Comparison of ENCODE assay signal across 24 mouse cellular contexts in genomic region chr1:39372220-39372843, GRCm38 (mm10). TPM values are rescaled to one million over a fixed set of nuclear protein-coding genes. Genes with fewer than 3 reads are reported as not detected.
A peak's percentile ranks its signal among the peaks of the same experiment; 100 is the strongest.
DNase-seq lines count a peak whose midpoint lies in the region; ATAC-seq and TF ChIP-seq lines count a peak whose summit lies in the region.
"Had no signal": no experiment of that assay in that cellular context is flagged by ENCODE, and none has a peak within 500 bp of the region (broad histone marks: within the 10 kb centered on the region; RNA-seq: fewer than 3 reads in every experiment).

No protein-coding gene starts in this region.

- H3K4me2 ChIP-seq in intestine, postnatal 0 days (replicated peaks; ENCODE audit: low read depth) = no peak overlapping the region
- H3K4me2 ChIP-seq in intestine, embryonic 16.5 days (ENCODE audit: low read depth, low read length) = no peak overlapping the region
- H3K4me2 ChIP-seq in midbrain, embryonic 11.5 days = no peak overlapping the region
- no peak overlapping the region for H3K4me2 ChIP-seq in midbrain, embryonic 16.5 days (ENCODE audit: low read length)
- H3K4me2 ChIP-seq: embryonic facial prominence, embryonic 15.5 days; heart, embryonic 15.5 days; hindbrain, embryonic 13.5 days had no signal

- 74% methylated on average over 8 of the region's 8 CpGs for WGBS in intestine, postnatal 0 days
- WGBS in intestine, embryonic 16.5 days = 81% methylated on average over 8 of the region's 8 CpGs
- 86% methylated on average over 8 of the region's 8 CpGs for WGBS in midbrain, embryonic 11.5 days
- 89% methylated on average over 8 of the region's 8 CpGs for WGBS in midbrain, embryonic 16.5 days
- WGBS in lung, adult 2 months = 69% methylated on average over 8 of the region's 8 CpGs

- H3K27ac ChIP-seq in intestine, postnatal 0 days (ENCODE audit: low read depth, low read length) = 0 out of 2 replicates have a peak overlapping the region, but pooled peaks have one; percentile 7
- no peak overlapping the region for H3K27ac ChIP-seq in intestine, embryonic 16.5 days (ENCODE audit: low read length)
- no peak overlapping the region for H3K27ac ChIP-seq in midbrain, embryonic 11.5 days (ENCODE audit: low read depth, low read length)
- no peak overlapping the region for H3K27ac ChIP-seq in midbrain, embryonic 16.5 days (ENCODE audit: low read length)
- H3K27ac ChIP-seq: embryonic facial prominence, embryonic 15.5 days; forebrain, embryonic 10.5 days; gastrocnemius, adult 2 months; heart, embryonic 10.5 days; heart, embryonic 15.5 days; hindbrain, embryonic 13.5 days had no signal

- no peak overlapping the region for H3K9ac ChIP-seq in intestine, postnatal 0 days (ENCODE audit: low read depth, low read length)
- no peak overlapping the region for H3K9ac ChIP-seq in intestine, embryonic 16.5 days (ENCODE audit: low read depth, low read length)
- H3K9ac ChIP-seq in midbrain, embryonic 11.5 days (ENCODE audit: low read length) = no peak overlapping the region
- H3K9ac ChIP-seq in midbrain, embryonic 16.5 days (ENCODE audit: low read depth, low read length) = no peak overlapping the region
- H3K9ac ChIP-seq: embryonic facial prominence, embryonic 15.5 days; heart, embryonic 15.5 days; hindbrain, embryonic 13.5 days had no signal

- H3K36me3 ChIP-seq in intestine, postnatal 0 days (ENCODE audit: control insufficient read depth, insufficient read depth) = peaks cover 54% of the 10 kb centered on the region
- peaks cover 22% of the 10 kb centered on the region for H3K36me3 ChIP-seq in intestine, embryonic 16.5 days (ENCODE audit: control insufficient read depth, insufficient read depth, low read length)
- H3K36me3 ChIP-seq in midbrain, embryonic 11.5 days (ENCODE audit: control insufficient read depth, insufficient read depth, low read length) = peaks cover 22% of the 10 kb centered on the region
- peaks cover 15% of the 10 kb centered on the region for H3K36me3 ChIP-seq in midbrain, embryonic 16.5 days (ENCODE audit: control insufficient read depth, insufficient read depth, low read length)

- H3K4me1 ChIP-seq in intestine, postnatal 0 days (replicated peaks; ENCODE audit: control insufficient read depth, insufficient read depth, low read length) = no peaks in the 10 kb centered on the region; the same call in 1 of the 2 replicates
- H3K4me1 ChIP-seq in intestine, embryonic 16.5 days (ENCODE audit: control insufficient read depth, insufficient read depth, low read length) = peaks cover 5% of the 10 kb centered on the region
- peaks cover 10% of the 10 kb centered on the region for H3K4me1 ChIP-seq in midbrain, embryonic 11.5 days (ENCODE audit: control insufficient read depth, insufficient read depth, low read length)
- H3K4me1 ChIP-seq in midbrain, embryonic 16.5 days (ENCODE audit: control insufficient read depth, insufficient read depth, low read length) = peaks cover 11% of the 10 kb centered on the region
- H3K4me1 ChIP-seq in lung, adult 2 months (ENCODE audit: control insufficient read depth, insufficient read depth, low read length) = peaks cover 7% of the 10 kb centered on the region; the same call in 1 of the 2 replicates

- peak; percentile 76 for DNase-seq in midbrain, embryonic 11.5 days (ENCODE audit: low spot score, missing footprints)
- DNase-seq in ZHBTc4 (ENCODE audit: low read depth, low spot score) = peak; percentile 55
- DNase-seq in lung, adult 2 months = no peak
- no peak for DNase-seq in thymus, postnatal 10 days (ENCODE audit: low spot score in 2 of 2)
- DNase-seq: adrenal gland, adult 2 months; adrenal gland, postnatal 25 days; cerebellum, postnatal 14 days; embryo, embryonic 11 days; gastrocnemius, adult 2 months; gastrocnemius, postnatal 36 days; heart, adult 11 months; heart, postnatal 14 days had no signal

- TF ChIP-seq POLR2A in lung, adult 2 months (IDR thresholded peaks at IDR 0.05; ENCODE audit: borderline replicate concordance, extremely low read depth, low read depth, low read length) = no peak

- no peak for ATAC-seq in intestine, postnatal 0 days
- ATAC-seq in intestine, embryonic 16.5 days = no peak
- ATAC-seq in midbrain, embryonic 11.5 days (ENCODE audit: low FRiP score) = no peak
- no peak for ATAC-seq in midbrain, embryonic 16.5 days
- ATAC-seq: forebrain, embryonic 14.5 days; Patski had no signal

- no peak for TF ChIP-seq CTCF in intestine, postnatal 0 days (IDR thresholded peaks at IDR 0.05; ENCODE audit: low read depth)
- TF ChIP-seq CTCF in lung, adult 2 months (IDR thresholded peaks at IDR 0.05; ENCODE audit: insufficient read depth, low read length) = no peak

- H3K27me3 ChIP-seq in intestine, postnatal 0 days (replicated peaks; ENCODE audit: control insufficient read depth, insufficient read depth, low read length) = no peaks in the 10 kb centered on the region
- no peaks in the 10 kb centered on the region for H3K27me3 ChIP-seq in intestine, embryonic 16.5 days (replicated peaks; ENCODE audit: control insufficient read depth, insufficient read depth, low read length)
- no peaks in the 10 kb centered on the region for H3K27me3 ChIP-seq in midbrain, embryonic 11.5 days (ENCODE audit: control insufficient read depth, insufficient read depth, low read length)
- H3K27me3 ChIP-seq in midbrain, embryonic 16.5 days (ENCODE audit: control insufficient read depth, insufficient read depth, low read depth, low read length) = no peaks in the 10 kb centered on the region
- H3K27me3 ChIP-seq: embryonic facial prominence, embryonic 15.5 days; heart, embryonic 15.5 days; hindbrain, embryonic 13.5 days; Patski had no signal

- no peaks in the 10 kb centered on the region for H3K9me3 ChIP-seq in intestine, postnatal 0 days (ENCODE audit: control insufficient read depth)
- no peaks in the 10 kb centered on the region for H3K9me3 ChIP-seq in intestine, embryonic 16.5 days (ENCODE audit: control insufficient read depth, low read length)
- H3K9me3 ChIP-seq in midbrain, embryonic 11.5 days (ENCODE audit: control insufficient read depth, low read length) = no peaks in the 10 kb centered on the region
- H3K9me3 ChIP-seq in midbrain, embryonic 16.5 days (replicated peaks; ENCODE audit: control insufficient read depth, low read length, poor library complexity, severe bottlenecking) = no peaks in the 10 kb centered on the region
- H3K9me3 ChIP-seq: embryonic facial prominence, embryonic 15.5 days; forebrain, embryonic 10.5 days; G1E; heart, embryonic 10.5 days; heart, embryonic 15.5 days; hindbrain, embryonic 13.5 days had no signal

- no peak overlapping the region for H3K4me3 ChIP-seq in intestine, postnatal 0 days (ENCODE audit: low read depth, low read length)
- H3K4me3 ChIP-seq in intestine, embryonic 16.5 days (ENCODE audit: low read length) = no peak overlapping the region
- H3K4me3 ChIP-seq in midbrain, embryonic 11.5 days (ENCODE audit: low read depth, low read length) = no peak overlapping the region
- H3K4me3 ChIP-seq in midbrain, embryonic 16.5 days (ENCODE audit: low read depth, low read length) = no peak overlapping the region
- no peak overlapping the region for H3K4me3 ChIP-seq in lung, adult 2 months (replicated peaks; ENCODE audit: extremely low read depth, low read depth, low read length)
- H3K4me3 ChIP-seq: embryonic facial prominence, embryonic 15.5 days; erythroblast, embryonic 14.5 days; forebrain, embryonic 10.5 days; gastrocnemius, adult 2 months; heart, embryonic 10.5 days; heart, embryonic 15.5 days; hindbrain, embryonic 13.5 days had no signal

RNA-seq across cellular contexts. Expression of gene Rpl31, which starts 4.7 kb away (rescaled TPM):
- 434 and 438 TPM in 2 replicates for polyA plus RNA-seq in intestine, postnatal 0 days (2015; fragmentation: Nextera tagmentation; extraction: Ambion mirVana)
- polyA plus RNA-seq in intestine, embryonic 16.5 days (2015; fragmentation: Nextera tagmentation; extraction: Ambion mirVana) = 426 and 432 TPM in 2 replicates
- polyA plus RNA-seq in midbrain, embryonic 11.5 days (2014; fragmentation: Nextera tagmentation; extraction: Ambion mirVana) = 430 and 474 TPM in 2 replicates
- polyA plus RNA-seq in midbrain, embryonic 16.5 days (2015; fragmentation: Nextera tagmentation; extraction: Ambion mirVana) = 261 and 295 TPM in 2 replicates
- 157 and 201 TPM in 2 replicates for polyA plus RNA-seq in lung, adult 2 months (2012; rRNA removed)

Comparison
In these comparisons a context has a peak if more than half of its experiments do, and no peak if none do; other contexts are left out.
1. DNase-seq: peak in midbrain, embryonic 11.5 days (single experiment) and ZHBTc4 (single experiment); none in lung, adult 2 months (single experiment) and thymus, postnatal 10 days (0 of 2).